Mouse (Mus musculus) C2C12 (cell line): ENCODE results near the gene Cdr2.

Experiments used
- CTCF ChIP-seq: IDR thresholded peaks from one replicate; pipeline ENCODE4 v1.5.1; 2011; ENCODE audit not compliant: control insufficient read depth, insufficient read depth, insufficient read length
- MYOG ChIP-seq: IDR thresholded peaks from one replicate; pipeline ENCODE4 v1.6.1; 2011; ENCODE audit not compliant: control insufficient read depth, insufficient read length; ENCODE audit errors: extremely low read depth
- USF1 ChIP-seq: IDR thresholded peaks from one replicate; pipeline ENCODE4 v1.6.1; 2011; ENCODE audit warnings: low read depth, mild to moderate bottlenecking, control low read depth, moderate library complexity

GRCm38 (mm10) chr7:120974001-120974400, 8.1 kb downstream of the Cdr2 start:
- TF ChIP-seq CTCF (no peak), MYOG (no peak), USF1 (no peak)
